Mouse (Mus musculus): ENCODE measurements around the gene Ndufa4l2.

- TF ChIP-seq POLR2A (IDR thresholded peaks at IDR 0.05; ENCODE audit: insufficient read depth, low read length) (no peak), EP300 (IDR thresholded peaks at IDR 0.05; ENCODE audit: insufficient read depth, low read depth, low read length) (no peak)
These were observed 4.7 kb upstream of the Ndufa4l2 start for GRCm38 (mm10) chr10:127509837-127510701.
